Mouse (Mus musculus): ENCODE measurements around the gene Ank2. TPM values are rescaled to one million over a fixed set of nuclear protein-coding genes. Genes with fewer than 3 reads are reported as not detected.
"Not testable (repeated sequence)": the region's sequence is repeated elsewhere in the genome, so short reads cannot be mapped to it uniquely, and the experiment has no call there.

The Ank2 gene
- total RNA-seq, 2 experiments from 2014 or later: 313 to 315 TPM

- intact Hi-C loops (cut with DNase I): loop anchor here (10.0 kb wide), 1 partner anchor 266 kb away; no protein-coding TSS in a partner anchor
- DNase-seq: peak; percentile 46 to 53
Observed at GRCm38 (mm10) chr3:127451070-127451469, 48.1 kb downstream of the Ank2 start.

DNA sequence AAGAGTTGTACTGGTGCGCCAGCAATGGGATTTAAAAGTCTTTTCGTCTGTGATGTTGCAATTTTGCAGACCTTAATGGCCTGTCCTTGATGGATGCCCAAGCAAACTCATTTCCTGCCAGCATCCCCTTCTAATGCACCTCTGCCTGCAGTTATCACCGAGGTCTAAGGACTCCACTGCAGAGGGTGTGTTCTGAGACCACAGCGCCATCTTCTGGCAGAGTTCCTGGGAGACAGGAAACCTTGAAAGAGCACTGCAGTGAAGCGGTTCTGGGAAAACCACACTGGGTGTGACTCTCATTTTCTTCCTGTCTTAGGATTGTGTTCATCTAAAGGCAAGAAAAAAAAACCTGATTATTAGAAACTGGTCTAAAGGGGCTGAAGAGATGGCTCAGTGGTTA is 53.0 kb downstream of the Ank2 start:
- intact Hi-C loops (cut with DNase I): loop anchor here (5.0 kb wide), 1 partner anchor 124 kb away; no protein-coding TSS in a partner anchor

DNA sequence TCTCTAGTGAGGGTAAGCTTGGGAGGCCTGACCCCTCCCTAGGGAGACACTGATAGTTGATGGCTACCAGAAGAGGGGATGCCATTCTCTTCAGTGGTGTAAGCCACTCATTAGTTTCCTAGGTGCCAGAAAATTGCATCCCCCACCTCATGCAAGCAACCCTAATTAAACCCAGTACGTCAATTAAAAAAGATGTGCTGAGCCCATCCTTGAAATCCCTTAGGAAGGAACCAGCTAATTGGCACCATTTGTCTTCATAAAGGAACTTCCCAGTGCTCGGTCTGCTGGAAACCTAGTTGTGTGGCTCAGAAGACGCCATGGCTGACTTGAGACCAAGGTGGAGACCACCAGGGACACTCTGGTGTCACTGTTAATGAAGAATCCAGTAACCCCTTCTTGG is 65.9 kb downstream of the Ank2 start:
- DNase-seq: no peak
- intact Hi-C loops (cut with DNase I): no loop called here

More for the DNA sequence above, 53.0 kb downstream of the Ank2 start:
- DNase-seq: peak; percentile 59 to 69

DNA sequence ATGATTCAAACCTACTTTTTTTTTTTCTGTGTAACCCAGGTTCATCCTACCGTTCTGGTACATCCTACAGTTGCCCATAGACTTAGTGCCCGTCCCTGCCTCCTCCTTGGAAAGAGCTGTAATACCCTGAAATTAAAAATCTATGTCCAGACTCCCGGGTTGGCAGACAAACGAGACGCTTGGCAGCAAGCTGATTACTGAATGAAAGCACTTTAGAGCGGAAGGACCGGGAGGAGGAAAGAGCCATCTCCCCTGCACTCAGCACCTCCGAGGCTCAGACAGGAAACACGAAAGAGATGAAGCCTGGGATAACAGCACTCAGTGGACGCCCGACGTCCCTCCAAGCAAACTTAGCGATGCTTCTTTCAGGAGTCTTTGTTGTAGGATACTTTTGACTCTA is 69.3 kb downstream of the Ank2 start:
- peak in 1 of 2 experiments; percentile 25 for DNase-seq
- intact Hi-C loops (cut with DNase I): loop anchor here (5.0 kb wide), 1 partner anchor 108 kb away; no protein-coding TSS in a partner anchor

- intact Hi-C loops (cut with DNase I): loop anchor here (5.0 kb wide), 1 partner anchor 106 kb away; no protein-coding TSS in a partner anchor
- no peak for DNase-seq
Observed at GRCm38 (mm10) chr3:127428527-127428926, 70.6 kb downstream of the Ank2 start.

DNA sequence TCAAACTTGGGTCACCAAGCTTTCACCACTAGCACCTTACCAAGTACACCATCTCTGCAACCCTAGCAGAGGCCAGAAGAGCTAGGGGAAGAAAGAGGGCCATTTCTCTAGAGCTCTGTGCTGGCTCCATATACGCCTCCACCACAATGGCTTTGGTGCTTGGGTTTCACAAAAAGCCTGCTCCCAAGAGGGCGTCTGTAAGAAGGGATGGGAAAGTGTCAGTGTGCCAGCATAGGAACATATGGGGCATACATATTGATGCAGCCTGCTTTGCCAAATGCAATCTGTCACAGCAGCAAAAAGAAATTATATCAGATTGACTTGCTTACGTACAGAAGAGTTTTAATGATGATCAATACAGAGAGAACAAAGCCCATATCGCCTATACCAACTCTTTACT is 82.2 kb downstream of the Ank2 start:
- no peak for DNase-seq
- intact Hi-C loops (cut with DNase I): no loop called here

DNA sequence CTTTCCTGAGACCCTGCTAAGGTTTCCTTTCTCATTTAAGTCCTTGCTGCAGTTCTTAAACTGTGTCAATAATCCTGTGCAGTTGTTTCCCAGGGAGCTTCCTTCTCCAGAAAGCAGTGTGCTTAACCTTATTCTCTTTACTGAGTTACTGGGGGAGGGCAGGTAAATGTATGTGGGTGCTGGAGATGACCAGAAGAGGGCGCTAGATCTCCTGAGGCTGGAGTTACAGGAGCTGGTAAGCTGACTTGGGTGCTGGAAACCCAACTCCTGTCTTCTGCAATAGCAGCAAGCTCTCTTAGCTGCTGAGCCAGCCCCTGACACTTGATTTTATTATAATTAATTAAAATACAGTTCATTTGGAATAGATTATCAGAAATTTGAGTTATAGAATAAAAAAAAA is 84.7 kb downstream of the Ank2 start:
- DNase-seq: no peak
- intact Hi-C loops (cut with DNase I): no loop called here

- intact Hi-C loops (cut with DNase I): no loop called here
Observed at GRCm38 (mm10) chr3:127408684-127409550, 90.2 kb downstream of the Ank2 start.

DNA sequence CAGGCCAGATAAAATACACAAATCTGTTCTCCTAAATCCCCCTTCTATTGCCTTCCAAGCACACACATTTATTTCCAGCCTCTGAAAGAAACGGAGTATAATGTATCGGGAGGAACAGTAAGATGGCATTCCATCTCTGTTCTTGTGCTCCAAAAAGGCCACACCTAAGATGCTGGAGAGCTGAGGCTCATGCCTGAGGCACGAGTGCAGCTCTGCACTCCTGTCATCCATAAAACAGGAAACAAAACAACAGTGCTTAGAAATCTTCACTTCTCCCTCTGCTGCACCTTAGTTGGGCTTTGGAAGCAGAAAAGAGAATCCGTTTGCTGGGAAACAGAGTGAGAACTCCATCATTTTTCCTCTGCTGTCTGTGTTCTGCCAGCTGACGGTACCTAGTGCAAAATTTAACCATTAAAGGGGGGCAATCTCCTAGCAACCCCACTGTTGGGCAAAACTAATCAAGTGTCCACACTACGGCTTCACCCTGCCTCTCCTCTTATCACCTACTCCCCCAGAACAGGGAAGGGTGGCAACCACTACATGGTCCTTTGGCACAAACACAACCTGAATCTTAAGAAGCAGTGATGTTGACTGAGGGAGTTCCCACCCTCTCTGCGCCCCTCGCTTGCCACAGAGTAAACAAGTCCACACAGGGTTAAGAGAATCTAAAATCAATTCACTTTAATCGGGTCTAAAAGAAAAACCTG is 91.1 kb downstream of the Ank2 start:
- intact Hi-C loops (cut with DNase I): no loop called here
- no peak for DNase-seq

More at GRCm38 (mm10) chr3:127408684-127409550, 90.2 kb downstream of the Ank2 start:
- peak; percentile 67 to 68 for DNase-seq

- DNase-seq: no peak
Observed at GRCm38 (mm10) chr3:127406883-127407282, 92.3 kb downstream of the Ank2 start.

GRCm38 (mm10) chr3:127404371-127404770 is 94.8 kb downstream of the Ank2 start:
- intact Hi-C loops (cut with DNase I): no loop called here
- peak in 1 of 2 experiments; percentile 14 for DNase-seq

More at GRCm38 (mm10) chr3:127406883-127407282, 92.3 kb downstream of the Ank2 start:
- intact Hi-C loops (cut with DNase I): no loop called here

GRCm38 (mm10) chr3:127400976-127401375 is 98.2 kb downstream of the Ank2 start:
- DNase-seq: no peak
- intact Hi-C loops (cut with DNase I): loop anchor here (1.0 kb wide), 1 partner anchor 25 kb away; no protein-coding TSS in a partner anchor

- DNase-seq: not testable (repeated sequence)
- intact Hi-C loops (cut with DNase I): loop anchor here (1.0 kb wide), 1 partner anchor 24 kb away; no protein-coding TSS in a partner anchor
Observed at GRCm38 (mm10) chr3:127400468-127400867, 98.7 kb downstream of the Ank2 start.

- no peak for DNase-seq
- intact Hi-C loops (cut with DNase I): no loop called here
Observed at GRCm38 (mm10) chr3:127397774-127398173, 101.4 kb downstream of the Ank2 start.

DNA sequence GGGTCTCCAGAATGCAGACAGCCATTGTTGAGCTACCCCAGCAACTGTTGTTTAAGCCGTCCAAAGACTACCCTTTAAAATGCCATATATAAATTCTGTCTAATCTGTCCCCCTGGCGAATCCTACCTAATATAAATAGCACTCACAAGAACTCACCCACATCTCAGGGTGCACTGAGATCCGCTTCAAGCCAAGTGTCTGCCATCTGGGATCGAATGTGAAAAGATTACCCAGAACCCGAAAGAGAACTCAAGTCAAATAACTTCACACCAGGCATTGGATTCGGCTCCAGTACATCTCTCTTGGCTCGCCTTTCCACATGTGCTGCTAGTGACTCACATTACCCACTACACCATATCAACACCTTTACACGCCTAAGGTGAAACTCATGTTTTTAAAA is 103.9 kb downstream of the Ank2 start:
- DNase-seq: no peak
- intact Hi-C loops (cut with DNase I): no loop called here

DNA sequence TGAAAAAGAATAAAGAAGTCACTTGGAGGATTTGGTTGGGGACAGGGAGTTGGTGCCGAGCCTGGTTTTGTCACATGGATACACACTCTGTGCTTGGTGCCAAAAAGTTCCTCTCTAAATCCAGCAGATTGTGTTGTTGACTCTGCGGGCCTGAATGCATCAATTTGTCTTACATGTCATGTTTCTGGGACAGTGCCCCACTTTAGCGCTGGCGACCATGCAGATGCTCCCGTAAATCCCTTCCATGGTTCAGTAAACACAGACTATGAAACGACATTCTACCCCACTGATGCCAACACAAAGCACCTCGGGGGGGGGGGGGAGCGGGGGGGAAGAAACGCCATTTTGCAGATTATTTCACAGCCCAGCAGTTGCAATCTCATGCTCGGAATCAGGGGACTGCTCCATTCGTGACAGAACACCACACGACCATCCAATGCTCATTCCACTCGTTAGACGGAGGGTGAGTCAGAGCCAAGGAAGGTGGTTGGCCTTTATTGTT is 112.1 kb downstream of the Ank2 start:
- intact Hi-C loops (cut with DNase I): no loop called here
- DNase-seq: no peak

DNA sequence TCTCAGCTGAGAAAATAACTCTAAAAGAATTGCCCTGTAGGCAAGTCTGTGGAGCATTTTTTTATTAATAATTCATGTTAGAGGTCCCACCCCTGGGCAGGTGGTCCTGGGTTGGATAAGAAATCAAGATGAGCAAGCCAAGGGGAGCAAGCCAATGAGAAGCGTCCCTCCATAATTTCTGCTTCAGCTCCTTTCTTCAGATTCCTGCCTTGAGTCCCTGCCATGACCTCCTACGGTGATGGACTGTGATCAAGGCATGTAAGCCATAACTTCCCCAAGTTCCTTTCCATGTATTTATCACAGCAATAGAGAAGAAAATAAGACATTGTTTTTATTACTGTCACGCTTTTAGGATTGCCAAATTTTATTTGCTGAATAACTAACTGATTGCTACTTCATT is 115.9 kb downstream of the Ank2 start:
- DNase-seq: no peak
- intact Hi-C loops (cut with DNase I): no loop called here

GRCm38 (mm10) chr3:127376901-127377460 is 122.2 kb downstream of the Ank2 start:
- no peak for DNase-seq
- intact Hi-C loops (cut with DNase I): loop anchor here (1.0 kb wide), 1 partner anchor 23 kb away; no protein-coding TSS in a partner anchor

DNA sequence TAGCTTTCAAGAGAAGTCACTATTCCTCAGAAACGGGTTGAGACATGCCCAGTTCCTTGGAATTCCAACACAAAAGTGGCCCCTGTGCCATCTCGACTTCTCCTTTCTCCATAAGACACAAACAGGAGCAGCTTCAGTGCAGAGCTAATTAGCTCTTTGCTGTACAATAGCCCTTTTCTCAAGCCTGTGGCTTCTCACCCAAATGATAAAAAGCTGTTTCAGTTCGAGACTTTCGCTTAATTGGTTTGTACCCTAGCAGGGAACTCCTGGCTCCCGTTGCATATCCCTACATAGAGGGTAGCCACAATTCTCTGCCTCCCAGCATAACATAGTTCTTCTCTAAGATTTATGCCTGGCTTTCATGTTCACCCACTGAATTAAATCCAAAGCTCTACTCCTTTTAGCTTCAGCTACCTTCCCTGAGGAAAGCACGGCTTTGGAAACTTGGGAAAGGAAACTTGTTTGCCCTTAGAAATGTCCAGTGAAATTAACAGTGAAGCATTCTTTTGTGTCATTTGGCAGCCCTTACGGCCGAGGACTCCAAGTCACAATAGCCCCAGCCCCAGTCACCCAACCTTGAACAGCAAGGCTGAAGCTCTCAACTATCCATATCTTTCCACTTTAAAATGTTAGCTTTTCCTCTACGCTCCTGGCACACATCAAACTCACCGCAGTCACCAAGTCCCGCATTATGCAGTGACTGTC is 123.0 kb downstream of the Ank2 start:
- DNase-seq: no peak
- intact Hi-C loops (cut with DNase I): loop anchor here (1.0 kb wide), 1 partner anchor 24 kb away; no protein-coding TSS in a partner anchor

DNA sequence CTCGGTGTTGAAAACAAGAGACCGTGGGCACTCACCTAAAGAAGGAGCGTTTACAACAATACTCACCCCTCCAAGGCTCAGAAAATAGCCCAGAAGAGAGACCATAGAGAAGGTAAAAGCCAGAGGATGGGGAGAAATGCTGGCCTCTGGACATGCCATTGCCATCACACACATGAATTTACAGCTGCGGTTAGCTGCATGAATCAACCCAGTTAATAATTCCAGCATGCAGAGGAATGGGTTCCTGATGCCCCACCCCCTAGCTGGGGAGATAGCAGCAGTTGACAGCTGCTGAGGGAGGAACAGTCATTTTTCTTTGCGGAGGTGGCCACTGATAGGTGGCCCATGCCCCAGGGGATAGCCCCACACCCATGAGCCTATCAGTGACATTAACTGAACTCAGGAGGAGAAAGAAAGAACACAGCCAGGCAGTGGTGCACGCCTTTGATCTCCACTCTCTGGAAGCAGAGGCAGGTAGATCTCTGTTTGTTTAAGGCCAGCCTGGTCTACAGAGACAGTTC is 124.9 kb downstream of the Ank2 start:
- intact Hi-C loops (cut with DNase I): no loop called here
- no peak for DNase-seq

All from heart, postnatal 14 days (tissue).